Mouse (Mus musculus) liver, postnatal 0 days (tissue): ENCODE data around the gene Tmem205. TPM values are rescaled to one million over a fixed set of nuclear protein-coding genes. Genes with fewer than 3 reads are reported as not detected.

Experiments
- ATAC-seq: fragments of 200-750 bp; cut with Nextera tagmentation; 2 replicates; pipeline ENCODE4 v1.8.0; 2017; ENCODE audit warnings: mild to moderate bottlenecking, moderate library complexity
- DNase-seq: peaks from one replicate; pipeline ENCODE4 v3.0.0-alpha.2; 2016
- H3K27ac ChIP-seq: fragments of 300-500 bp; sonication (generic); 2 replicates; pipeline ENCODE4 v1.5.1; 2014; ENCODE audit warnings: antibody characterized with exemption, moderate library complexity, mild to moderate bottlenecking, low read depth
- H3K27me3 ChIP-seq: fragments of 300-500 bp; sonication (generic); 2 replicates; pipeline ENCODE4 v1.6.1; 2014; ENCODE audit warnings: low read length, control low read depth, mixed read lengths; ENCODE audit not compliant: insufficient read depth
- H3K36me3 ChIP-seq: fragments of 300-500 bp; sonication (generic); replicated peaks from 2 replicates; pipeline ENCODE4 v1.6.1; 2014; ENCODE audit warnings: mild to moderate bottlenecking, control low read depth, low read length, moderate library complexity, mixed read lengths; ENCODE audit not compliant: insufficient read depth
- H3K4me1 ChIP-seq: fragments of 300-500 bp; sonication (generic); 2 replicates; pipeline ENCODE4 v1.6.1; 2014; ENCODE audit warnings: antibody characterized with exemption, mild to moderate bottlenecking, control low read depth; ENCODE audit not compliant: insufficient read depth
- H3K4me2 ChIP-seq: fragments of 300-500 bp; sonication (generic); 2 replicates; pipeline ENCODE4 v1.6.1; 2014; ENCODE audit warnings: low read depth, mild to moderate bottlenecking, low read length, moderate library complexity, mixed read lengths
- H3K4me3 ChIP-seq: fragments of 300-500 bp; sonication (generic); 2 replicates; pipeline ENCODE4 v1.5.1; 2014; ENCODE audit warnings: low read depth, low read length
- H3K9ac ChIP-seq: fragments of 300-500 bp; sonication (generic); replicated peaks from 2 replicates; pipeline ENCODE4 v1.6.1; 2014; ENCODE audit warnings: mild to moderate bottlenecking, moderate library complexity
- H3K9me3 ChIP-seq: fragments of 300-500 bp; sonication (generic); 2 replicates; pipeline ENCODE4 v1.6.1; 2016; ENCODE audit warnings: mild to moderate bottlenecking, control low read depth, low read length, mixed read lengths
- CTCF ChIP-seq: sonication (generic); IDR thresholded peaks from 2 replicates; pipeline ENCODE4 v1.5.1; 2016; ENCODE audit warnings: antibody characterized with exemption, low read depth
- EP300 ChIP-seq: IDR thresholded peaks from 2 replicates; pipeline ENCODE4 v1.6.1; 2016; ENCODE audit warnings: antibody characterized with exemption, low read depth, mild to moderate bottlenecking
- WGBS: fragments of 180-500 bp; shearing (Covaris S2); extraction: QIAGEN DNeasy Blood & Tissue Kit; methylation state at CpG from one replicate; pipeline ENCODE4 v1.1.7; 2014; ENCODE audit not compliant: insufficient replicate concordance; 5-methylcytosine and 5-hydroxymethylcytosine counted together
- polyA plus RNA-seq: library from polyadenylated mRNA; unstranded; fragments of >200 nt; fragmentation: Nextera tagmentation; extraction: Ambion mirVana; gene quantifications from 2 replicates; pipeline ENCODE4 v1.2.1, GENCODE M21; 2015

Gene Tmem205
- polyA plus RNA-seq, 1 experiment from 2014 or later: 222 TPM

DNA sequence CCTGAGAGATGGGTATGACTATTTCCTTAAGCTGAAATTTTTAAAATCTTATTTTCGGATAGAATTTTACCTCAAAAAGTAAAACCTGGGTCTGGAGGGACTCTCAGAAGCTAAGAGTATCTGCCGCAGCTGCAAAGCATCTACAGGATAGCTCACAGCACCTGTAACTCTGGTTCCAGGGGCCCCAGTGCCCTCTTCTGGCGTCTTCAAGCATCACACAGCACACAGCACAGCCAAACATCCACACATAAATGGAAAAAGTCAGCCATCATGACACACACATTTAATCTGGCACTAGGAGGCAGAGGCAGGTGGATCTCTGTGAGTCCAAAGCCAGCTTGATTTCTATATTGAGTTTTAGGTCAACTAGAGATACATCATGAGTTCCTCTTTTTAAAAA is 50.8 kb downstream of the Tmem205 start:
- Histone ChIP-seq H3K27me3 (no peaks in the 10 kb centered on the region), H3K27ac (no peak overlapping the region), H3K36me3 (no peaks in the 10 kb centered on the region), H3K9me3 (no peaks in the 10 kb centered on the region), H3K9ac (no peak overlapping the region), H3K4me2 (no peak overlapping the region), H3K4me3 (no peak overlapping the region), H3K4me1 (no peaks in the 10 kb centered on the region)
- TF ChIP-seq EP300 (no peak), CTCF (peak; percentile 18; the same call in 1 of the 2 replicates)
- 50% methylated on average over 3 of the region's 3 CpGs for WGBS
- ATAC-seq: no peak
- no peak for DNase-seq

DNA sequence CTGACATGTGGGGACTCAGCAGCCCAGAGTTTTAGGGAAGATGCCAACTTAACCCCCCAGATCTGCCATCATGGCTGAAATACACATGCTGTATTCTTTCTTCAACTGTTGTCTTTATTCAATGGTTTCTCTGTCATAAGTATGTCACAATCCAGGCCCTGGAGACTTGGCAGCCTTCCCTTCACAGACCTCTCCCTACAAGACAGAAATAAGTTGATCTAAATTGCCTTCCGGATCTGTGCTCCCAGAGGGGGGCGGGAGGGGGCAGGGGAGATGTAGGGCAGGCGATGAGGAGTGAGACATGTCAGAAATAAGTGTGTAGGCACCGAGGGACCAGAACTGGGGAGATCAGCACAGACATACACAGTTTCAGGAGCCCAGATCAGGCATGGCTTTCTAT is 55.2 kb downstream of the Tmem205 start:
- Histone ChIP-seq H3K4me1 (no peaks in the 10 kb centered on the region), H3K27me3 (no peaks in the 10 kb centered on the region), H3K4me3 (no peak overlapping the region), H3K36me3 (no peaks in the 10 kb centered on the region), H3K4me2 (no peak overlapping the region), H3K27ac (no peak overlapping the region), H3K9ac (no peak overlapping the region), H3K9me3 (no peaks in the 10 kb centered on the region)
- no peak for ATAC-seq
- no peak for DNase-seq
- TF ChIP-seq EP300 (no peak), CTCF (no peak)
- 70% methylated on average over 4 of the region's 4 CpGs for WGBS

Other genes starting within 250 kb of the Tmem205 start
- 13.2 and 13.3 TPM in 2 replicates for gene Ldlr, start 204.1 kb downstream of the Tmem205 start, polyA plus RNA-seq
- gene Spc24, start 167.3 kb downstream of the Tmem205 start, polyA plus RNA-seq: 38.4 and 41.4 TPM in 2 replicates
- gene Kank2, start 128.8 kb downstream of the Tmem205 start, polyA plus RNA-seq: 2.8 and 3.7 TPM in 2 replicates
- gene Angptl8, start 92.0 kb downstream of the Tmem205 start, polyA plus RNA-seq: 74.6 and 75.7 TPM in 2 replicates
- gene Dock6, start 74.9 kb downstream of the Tmem205 start, polyA plus RNA-seq: 3.6 and 4.1 TPM in 2 replicates
- 9.3 and 9.9 TPM in 2 replicates for gene Rab3d, start 9.4 kb downstream of the Tmem205 start, polyA plus RNA-seq
- gene Ccdc159, start 85 bp downstream of the Tmem205 start, polyA plus RNA-seq: 0.81 and 1.1 TPM in 2 replicates
- gene Plppr2, start 9.5 kb upstream of the Tmem205 start, polyA plus RNA-seq: 0.70 and 1.0 TPM in 2 replicates
- 2.3 and 2.6 TPM in 2 replicates for gene Swsap1, start 28.2 kb upstream of the Tmem205 start, polyA plus RNA-seq
- gene Epor, start 36.0 kb upstream of the Tmem205 start, polyA plus RNA-seq: 40.6 and 41.6 TPM in 2 replicates
- gene Rgl3, start 61.9 kb upstream of the Tmem205 start, polyA plus RNA-seq: 0.14 and 0.32 TPM in 2 replicates
- not detected in 2 replicates for gene Ccdc151, start 75.1 kb upstream of the Tmem205 start, polyA plus RNA-seq
- 47.0 and 47.6 TPM in 2 replicates for gene Prkcsh, start 75.2 kb upstream of the Tmem205 start, polyA plus RNA-seq
- not detected in 2 replicates for gene Elavl3, start 124.5 kb upstream of the Tmem205 start, polyA plus RNA-seq
- not detected in 2 replicates for gene Gm49318, start 143.7 kb upstream of the Tmem205 start, polyA plus RNA-seq
- 2.6 and 3.1 TPM in 2 replicates for gene Zfp653, start 143.8 kb upstream of the Tmem205 start, polyA plus RNA-seq
- 18.1 and 18.2 TPM in 2 replicates for gene Ecsit, start 157.9 kb upstream of the Tmem205 start, polyA plus RNA-seq
- gene Cnn1, start 171.7 kb upstream of the Tmem205 start, polyA plus RNA-seq: 0.33 and 0.68 TPM in 2 replicates
- gene Elof1, start 189.6 kb upstream of the Tmem205 start, polyA plus RNA-seq: 72.7 and 75.6 TPM in 2 replicates
- 102 and 108 TPM in 2 replicates for gene Acp5, start 208.2 kb upstream of the Tmem205 start, polyA plus RNA-seq
- 34.9 and 36.6 TPM in 2 replicates for gene Pigyl, start 229.3 kb upstream of the Tmem205 start, polyA plus RNA-seq